10 mouse cellular contexts compared by ENCODE assay signal in genomic region chr6:58929911-58930431, GRCm38 (mm10). TPM values are rescaled to one million over a fixed set of nuclear protein-coding genes. Genes with fewer than 3 reads are reported as not detected.
DNase-seq lines count a peak whose midpoint lies in the region; ATAC-seq and TF ChIP-seq lines count a peak whose summit lies in the region.
"Had no signal": no experiment of that assay in that cellular context is flagged by ENCODE, and none has a peak within 500 bp of the region (broad histone marks: within the 10 kb centered on the region; RNA-seq: fewer than 3 reads in every experiment).

No protein-coding gene starts in this region.

- H3K4me2 ChIP-seq in heart, embryonic 15.5 days: no peak overlapping the region
- H3K4me2 ChIP-seq in midbrain, postnatal 0 days (ENCODE audit: low read depth, low read length, poor library complexity, severe bottlenecking): no peak overlapping the region

- DNase-seq in frontal cortex, postnatal 36 days (ENCODE audit: low spot score in 2 of 2): no peak
- DNase-seq in right cerebral cortex, adult 18-20 months: peak; percentile 51
- DNase-seq in right cerebral cortex, postnatal 14 days: no peak
- peak; percentile 56 for DNase-seq in telencephalon, adult 2 months (ENCODE audit: low read depth, low spot score)
- no peak for DNase-seq in midbrain, postnatal 0 days (ENCODE audit: low spot score)
- DNase-seq in frontal cortex, postnatal 25 days (ENCODE audit: low spot score in 2 of 2): no peak
- DNase-seq: liver had no signal

- no peak overlapping the region for H3K4me3 ChIP-seq in heart, embryonic 15.5 days
- H3K4me3 ChIP-seq in midbrain, postnatal 0 days (ENCODE audit: low read depth, low read length): no peak overlapping the region
- H3K4me3 ChIP-seq: myocyte had no signal

- H3K4me1 ChIP-seq in heart, embryonic 15.5 days (replicated peaks): peaks cover 24% of the 10 kb centered on the region
- H3K4me1 ChIP-seq in midbrain, postnatal 0 days (ENCODE audit: insufficient read depth, low read length): peaks cover 7% of the 10 kb centered on the region; the same call in 1 of the 2 replicates

- H3K27me3 ChIP-seq in heart, embryonic 15.5 days: no peaks in the 10 kb centered on the region
- no peaks in the 10 kb centered on the region for H3K27me3 ChIP-seq in midbrain, postnatal 0 days (ENCODE audit: insufficient read depth, low read length)

- peak; percentile 22 for ATAC-seq in frontal cortex, adult (ENCODE audit: low TSS enrichment)
- ATAC-seq in heart, embryonic 15.5 days (replicated peaks; ENCODE audit: insufficient number of reproducible peaks, insufficient read depth, low FRiP score, low read depth): no peak
- no peak for ATAC-seq in midbrain, postnatal 0 days (ENCODE audit: low FRiP score)

- 0 out of 2 replicates have a peak overlapping the region, but pooled peaks have one; percentile 20 for H3K27ac ChIP-seq in heart, embryonic 15.5 days
- H3K27ac ChIP-seq in midbrain, postnatal 0 days (ENCODE audit: low read depth, low read length): no peak overlapping the region

- no peak overlapping the region for H3K9ac ChIP-seq in heart, embryonic 15.5 days
- no peak overlapping the region for H3K9ac ChIP-seq in midbrain, postnatal 0 days (replicated peaks; ENCODE audit: low read length, poor library complexity, severe bottlenecking)

- 77% methylated on average over 9 of the region's 9 CpGs for WGBS in heart, embryonic 15.5 days
- 93% methylated on average over 9 of the region's 9 CpGs for WGBS in midbrain, postnatal 0 days

- H3K36me3 ChIP-seq in heart, embryonic 15.5 days: no peaks in the 10 kb centered on the region
- no peaks in the 10 kb centered on the region for H3K36me3 ChIP-seq in midbrain, postnatal 0 days (ENCODE audit: insufficient read depth, low read length)

- no peak for TF ChIP-seq CTCF in midbrain, postnatal 0 days (IDR thresholded peaks at IDR 0.05)

- no peaks in the 10 kb centered on the region for H3K9me3 ChIP-seq in heart, embryonic 15.5 days (replicated peaks)
- no peaks in the 10 kb centered on the region for H3K9me3 ChIP-seq in midbrain, postnatal 0 days (ENCODE audit: low read length)

RNA-seq across cellular contexts. Expression of gene Nap1l5, which starts 23.1 kb away (rescaled TPM):
- polyA plus RNA-seq in heart, embryonic 15.5 days (2015; fragmentation: Nextera tagmentation; extraction: Ambion mirVana): 1.1 and 1.8 TPM in 2 replicates
- 237 and 255 TPM in 2 replicates for total RNA-seq in midbrain, postnatal 0 days (2014; rRNA removed)
- polyA plus RNA-seq in midbrain, postnatal 0 days (2015; fragmentation: Nextera tagmentation; extraction: Ambion mirVana): 634 and 693 TPM in 2 replicates

Comparison
In these comparisons a context has a peak if more than half of its experiments do, and no peak if none do; other contexts are left out.
1. DNase-seq: peak in right cerebral cortex, adult 18-20 months (single experiment) and telencephalon, adult 2 months (single experiment); none in frontal cortex, postnatal 36 days (0 of 2), right cerebral cortex, postnatal 14 days (single experiment), midbrain, postnatal 0 days (single experiment) and frontal cortex, postnatal 25 days (0 of 2).
2. RNA of gene Nap1l5, which starts 23.1 kb away (polyA plus RNA-seq): 634 to 693 TPM in midbrain, postnatal 0 days; 1.1 to 1.8 TPM in heart, embryonic 15.5 days; every median in the first group is over 100 times any median in the second.